Mouse (Mus musculus) forebrain, embryonic 13.5 days (tissue): ENCODE results near the gene Vash1. TPM values are rescaled to one million over a fixed set of nuclear protein-coding genes. Genes with fewer than 3 reads are reported as not detected.

ENCODE experiments used
- ATAC-seq: fragments of 200-750 bp; cut with Nextera tagmentation; 2 replicates; pipeline ENCODE4 v1.8.0; 2017
- H3K27ac ChIP-seq: fragments of 300-500 bp; sonication (generic); 2 replicates; pipeline ENCODE4 v1.5.1; 2015; ENCODE audit warnings: inconsistent platforms, mild to moderate bottlenecking, moderate library complexity
- H3K27me3 ChIP-seq: fragments of 300-500 bp; sonication (generic); 2 replicates; pipeline ENCODE4 v1.6.1; 2015; ENCODE audit warnings: mild to moderate bottlenecking, inconsistent platforms
- H3K36me3 ChIP-seq: fragments of 300-500 bp; sonication (generic); 2 replicates; pipeline ENCODE4 v1.6.1; 2015; ENCODE audit warnings: mild to moderate bottlenecking, inconsistent platforms; ENCODE audit not compliant: poor library complexity, severe bottlenecking
- H3K4me1 ChIP-seq: fragments of 300-500 bp; sonication (generic); 2 replicates; pipeline ENCODE4 v1.6.1; 2015; ENCODE audit warnings: inconsistent platforms
- H3K4me2 ChIP-seq: fragments of 300-500 bp; sonication (generic); 2 replicates; pipeline ENCODE4 v1.6.1; 2015; ENCODE audit warnings: inconsistent platforms, mild to moderate bottlenecking, moderate library complexity
- H3K4me3 ChIP-seq: fragments of 300-500 bp; sonication (generic); 2 replicates; pipeline ENCODE4 v1.5.1; 2015; ENCODE audit warnings: mild to moderate bottlenecking, inconsistent platforms
- H3K9ac ChIP-seq: fragments of 300-500 bp; sonication (generic); 2 replicates; pipeline ENCODE4 v1.6.1; 2015; ENCODE audit warnings: mild to moderate bottlenecking, inconsistent platforms
- H3K9me3 ChIP-seq: fragments of 300-500 bp; sonication (generic); replicated peaks from 2 replicates; pipeline ENCODE4 v1.6.1; 2016; ENCODE audit warnings: inconsistent platforms
- WGBS: fragments of 180-500 bp; shearing (Covaris S2); methylation state at CpG from one replicate; pipeline ENCODE4 v1.1.7; 2015; 5-methylcytosine and 5-hydroxymethylcytosine counted together
- polyA plus RNA-seq: library from polyadenylated mRNA; unstranded; fragments of >200 nt; fragmentation: Nextera tagmentation; extraction: Ambion mirVana; gene quantifications from 2 replicates; pipeline ENCODE4 v1.2.1, GENCODE M21; 2015

Vash1 gene
- polyA plus RNA-seq, 1 experiment from 2014 or later = 38.2 TPM

- Histone ChIP-seq H3K9ac (peak overlapping the region; percentile 14; the same call in 1 of the 2 replicates), H3K4me1 (peaks cover 30% of the 10 kb centered on the region), H3K4me2 (peak overlapping the region; percentile 20; the same call in 1 of the 2 replicates), H3K27ac (peak overlapping the region; percentile 88), H3K4me3 (no peak overlapping the region), H3K27me3 (no peaks in the 10 kb centered on the region), H3K36me3 (peaks cover 34% of the 10 kb centered on the region), H3K9me3 (peaks cover 7% of the 10 kb centered on the region; the same call in 1 of the 2 replicates)
- peak; percentile 80 for ATAC-seq
- 28% methylated on average over 19 of the region's 19 CpGs for WGBS
Measured at GRCm38 (mm10) chr12:86699965-86700926, 21.7 kb downstream of the Vash1 start.

- Histone ChIP-seq H3K27ac (peak overlapping the region; percentile 88), H3K9ac (no peak overlapping the region), H3K9me3 (peaks cover 7% of the 10 kb centered on the region; the same call in 1 of the 2 replicates), H3K4me3 (no peak overlapping the region), H3K36me3 (peaks cover 27% of the 10 kb centered on the region), H3K4me1 (peaks cover 30% of the 10 kb centered on the region), H3K27me3 (no peaks in the 10 kb centered on the region), H3K4me2 (no peak overlapping the region)
- WGBS = 59% methylated on average over 4 of the region's 4 CpGs
- no peak for ATAC-seq
Measured at GRCm38 (mm10) chr12:86700927-86701310, 22.4 kb downstream of the Vash1 start.

GRCm38 (mm10) chr12:86701491-86701890, 23.0 kb downstream of the Vash1 start:
- peaks cover 30% of the 10 kb centered on the region for H3K4me1 ChIP-seq
- no peak overlapping the region for H3K4me2 ChIP-seq
- H3K9me3 ChIP-seq = peaks cover 7% of the 10 kb centered on the region; the same call in 1 of the 2 replicates
- no peaks in the 10 kb centered on the region for H3K27me3 ChIP-seq
- ATAC-seq = no peak
- no peak overlapping the region for H3K9ac ChIP-seq
- peaks cover 21% of the 10 kb centered on the region for H3K36me3 ChIP-seq
- 86% methylated on average over 4 of the region's 4 CpGs for WGBS
- H3K27ac ChIP-seq = peak overlapping the region; percentile 88
- H3K4me3 ChIP-seq = no peak overlapping the region

DNA sequence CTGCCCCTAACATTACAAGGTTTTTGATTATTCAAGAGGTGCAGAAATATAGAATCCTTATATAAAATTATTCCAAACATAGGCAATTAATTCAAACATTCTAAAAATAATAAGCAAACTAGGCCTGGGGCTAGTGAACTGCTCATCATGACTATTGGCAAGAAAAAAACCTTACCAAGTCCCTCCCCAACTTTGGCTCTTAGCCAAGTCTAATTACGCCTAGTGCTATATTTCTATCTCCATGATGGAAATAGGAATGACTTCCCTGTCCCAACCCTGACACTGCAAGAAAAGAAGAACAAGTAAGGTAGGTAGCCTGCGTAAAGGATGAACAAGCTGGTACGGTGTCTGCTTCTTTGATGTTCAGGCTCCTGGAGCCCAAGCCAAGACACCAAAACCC, 24.2 kb downstream of the Vash1 start:
- no peaks in the 10 kb centered on the region for H3K27me3 ChIP-seq
- no peaks in the 10 kb centered on the region for H3K9me3 ChIP-seq
- H3K9ac ChIP-seq = no peak overlapping the region
- 78% methylated on average over 3 of the region's 3 CpGs for WGBS
- H3K36me3 ChIP-seq = peaks cover 12% of the 10 kb centered on the region
- peaks cover 30% of the 10 kb centered on the region for H3K4me1 ChIP-seq
- ATAC-seq = no peak
- H3K4me3 ChIP-seq = no peak overlapping the region
- no peak overlapping the region for H3K27ac ChIP-seq
- no peak overlapping the region for H3K4me2 ChIP-seq

DNA sequence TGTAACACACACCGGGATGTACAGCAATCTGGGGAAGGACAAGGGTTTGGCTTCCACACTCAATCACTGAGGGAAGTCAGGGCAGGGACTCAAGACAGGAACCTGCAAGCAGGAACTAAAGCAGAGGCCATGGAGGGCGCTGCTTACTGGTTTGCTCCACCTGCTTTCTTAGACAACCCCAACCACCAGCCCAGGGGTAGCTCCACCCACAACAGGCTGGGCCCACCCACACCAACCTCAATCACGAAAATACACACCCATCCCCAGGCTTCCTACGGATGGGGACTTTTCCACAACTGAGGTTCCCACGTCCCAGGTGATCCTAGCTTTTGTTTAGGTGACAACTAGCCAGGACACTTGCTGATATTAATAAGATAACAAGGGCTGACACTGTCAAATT, 27.3 kb downstream of the Vash1 start:
- Histone ChIP-seq H3K4me3 (no peak overlapping the region), H3K36me3 (peaks cover 12% of the 10 kb centered on the region), H3K9me3 (no peaks in the 10 kb centered on the region), H3K27me3 (no peaks in the 10 kb centered on the region), H3K27ac (no peak overlapping the region), H3K9ac (no peak overlapping the region), H3K4me1 (peaks cover 7% of the 10 kb centered on the region), H3K4me2 (no peak overlapping the region)
- WGBS = 80% methylated on average over 5 of the region's 5 CpGs
- ATAC-seq = no peak

DNA sequence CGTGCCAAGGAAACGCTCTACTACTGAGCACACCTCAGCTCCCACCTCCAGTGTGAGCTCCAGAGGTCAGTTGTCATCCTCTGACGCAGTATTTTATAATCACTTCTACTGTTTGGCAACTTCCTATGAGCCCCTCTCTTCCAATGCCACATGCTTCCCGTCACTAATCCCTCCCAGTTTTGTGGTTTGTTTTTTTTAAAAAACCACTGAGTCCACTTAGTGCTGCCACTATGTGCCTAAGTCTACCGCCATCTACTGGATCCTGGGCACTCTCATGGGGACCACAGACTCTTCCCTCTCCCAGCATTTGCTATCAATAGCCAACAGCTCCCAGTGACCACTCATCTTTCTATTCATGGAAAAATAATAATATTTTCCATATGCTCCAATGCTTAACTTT, 35.5 kb downstream of the Vash1 start:
- Histone ChIP-seq H3K4me2 (no peak overlapping the region), H3K27me3 (no peaks in the 10 kb centered on the region), H3K9me3 (no peaks in the 10 kb centered on the region), H3K4me1 (peaks cover 4% of the 10 kb centered on the region; the same call in 1 of the 2 replicates), H3K36me3 (peaks cover 7% of the 10 kb centered on the region), H3K4me3 (no peak overlapping the region), H3K27ac (no peak overlapping the region), H3K9ac (no peak overlapping the region)
- ATAC-seq = no peak
- 76% methylated on average over 5 of the region's 5 CpGs for WGBS

DNA sequence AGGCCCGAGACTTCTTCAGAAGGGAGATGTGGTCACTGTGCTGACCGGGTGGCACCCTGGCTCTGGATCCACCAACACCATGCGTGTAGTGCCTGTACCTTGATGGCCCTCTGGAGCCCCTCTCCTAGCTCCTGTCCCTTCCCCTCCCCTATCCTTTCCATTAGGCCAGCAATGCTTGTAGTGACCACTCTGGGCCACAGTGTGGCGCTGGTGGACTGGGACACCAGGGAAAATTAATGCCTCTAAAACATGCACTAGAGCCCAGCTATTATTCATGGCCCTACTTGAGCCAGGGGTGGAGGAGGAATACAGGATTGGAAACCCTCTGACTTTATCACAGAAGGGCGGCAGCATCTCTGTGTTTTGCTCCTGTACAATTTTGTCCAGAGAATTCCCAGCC, 36.9 kb downstream of the Vash1 start:
- Histone ChIP-seq H3K9me3 (no peaks in the 10 kb centered on the region), H3K36me3 (peaks cover 7% of the 10 kb centered on the region), H3K27ac (no peak overlapping the region), H3K4me1 (peaks cover 4% of the 10 kb centered on the region; the same call in 1 of the 2 replicates), H3K27me3 (no peaks in the 10 kb centered on the region), H3K9ac (no peak overlapping the region), H3K4me3 (no peak overlapping the region), H3K4me2 (no peak overlapping the region)
- ATAC-seq = no peak
- 50% methylated on average over 5 of the region's 5 CpGs for WGBS

- Histone ChIP-seq H3K4me1 (peaks cover 8% of the 10 kb centered on the region; the same call in 1 of the 2 replicates), H3K9me3 (no peaks in the 10 kb centered on the region), H3K27ac (no peak overlapping the region), H3K4me3 (no peak overlapping the region), H3K27me3 (no peaks in the 10 kb centered on the region), H3K9ac (no peak overlapping the region), H3K4me2 (no peak overlapping the region), H3K36me3 (peaks cover 7% of the 10 kb centered on the region; the same call in 1 of the 2 replicates)
- 94% methylated on average over 11 of the region's 11 CpGs for WGBS
- no peak for ATAC-seq
Measured at GRCm38 (mm10) chr12:86716962-86717361, 38.5 kb downstream of the Vash1 start.

DNA sequence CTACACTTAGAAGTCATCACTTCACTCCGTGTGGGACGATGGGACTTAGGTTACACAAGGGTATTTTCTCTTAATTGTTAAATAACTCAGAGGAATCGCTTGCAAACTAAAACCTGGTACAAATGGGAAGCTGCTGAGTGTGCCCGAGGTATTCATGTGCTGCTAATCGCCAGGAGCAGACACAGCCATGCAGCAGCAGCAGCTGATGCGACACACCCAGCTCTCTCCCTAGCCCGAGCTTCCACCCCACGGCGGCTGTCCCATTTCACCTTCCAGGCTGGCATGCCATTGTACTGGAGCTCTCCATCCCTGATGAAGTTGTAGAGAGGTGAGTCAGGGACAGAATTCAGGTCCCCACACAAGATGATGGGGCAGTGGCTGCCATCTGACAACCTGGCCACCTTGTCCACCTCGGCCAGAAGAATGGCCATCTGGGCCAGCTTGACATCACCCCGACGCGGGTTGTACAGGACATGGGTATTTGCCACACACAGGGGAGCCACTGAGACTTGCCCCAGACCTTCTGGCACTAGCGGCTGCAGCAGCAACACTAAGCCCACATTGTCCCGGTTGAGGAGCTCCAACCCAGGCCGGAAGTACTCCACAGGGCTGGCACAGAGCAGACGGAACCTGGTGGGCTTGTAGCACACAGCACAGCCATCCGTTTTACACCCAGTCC, 41.6 kb downstream of the Vash1 start:
- no peaks in the 10 kb centered on the region for H3K9me3 ChIP-seq
- no peaks in the 10 kb centered on the region for H3K27me3 ChIP-seq
- no peak overlapping the region for H3K4me3 ChIP-seq
- no peak overlapping the region for H3K27ac ChIP-seq
- H3K36me3 ChIP-seq = peaks cover 7% of the 10 kb centered on the region; the same call in 1 of the 2 replicates
- WGBS = 85% methylated on average over 18 of the region's 18 CpGs
- H3K9ac ChIP-seq = no peak overlapping the region
- no peak for ATAC-seq
- peaks cover 19% of the 10 kb centered on the region for H3K4me1 ChIP-seq
- H3K4me2 ChIP-seq = no peak overlapping the region

GRCm38 (mm10) chr12:86721453-86721852, 43.0 kb downstream of the Vash1 start:
- Histone ChIP-seq H3K4me3 (no peak overlapping the region), H3K27ac (no peak overlapping the region), H3K27me3 (no peaks in the 10 kb centered on the region), H3K4me2 (no peak overlapping the region), H3K36me3 (peaks cover 3% of the 10 kb centered on the region; the same call in 1 of the 2 replicates), H3K4me1 (peaks cover 22% of the 10 kb centered on the region), H3K9ac (no peak overlapping the region), H3K9me3 (no peaks in the 10 kb centered on the region)
- ATAC-seq = no peak
- WGBS = 82% methylated on average over 5 of the region's 5 CpGs

- no peak overlapping the region; the same call in 1 of the 2 replicates for H3K9ac ChIP-seq
- 0 out of 2 replicates have a peak overlapping the region, but pooled peaks have one; percentile 91 for H3K4me2 ChIP-seq
- 60% methylated on average over 2 of the region's 2 CpGs for WGBS
- H3K27me3 ChIP-seq = no peaks in the 10 kb centered on the region
- H3K27ac ChIP-seq = peak overlapping the region; percentile 25; the same call in 1 of the 2 replicates
- H3K9me3 ChIP-seq = no peaks in the 10 kb centered on the region
- H3K4me1 ChIP-seq = peaks cover 22% of the 10 kb centered on the region
- H3K4me3 ChIP-seq = no peak overlapping the region
- H3K36me3 ChIP-seq = no peaks in the 10 kb centered on the region
- no peak for ATAC-seq
Measured at GRCm38 (mm10) chr12:86724300-86724699, 45.8 kb downstream of the Vash1 start.

- H3K4me1 ChIP-seq = peaks cover 22% of the 10 kb centered on the region
Measured at GRCm38 (mm10) chr12:86725706-86726105, 47.2 kb downstream of the Vash1 start.

More at GRCm38 (mm10) chr12:86725706-86726105, 47.2 kb downstream of the Vash1 start:
- no peaks in the 10 kb centered on the region for H3K27me3 ChIP-seq
- no peaks in the 10 kb centered on the region for H3K36me3 ChIP-seq
- peak overlapping the region; percentile 82 for H3K9ac ChIP-seq
- peak overlapping the region; percentile 48 for H3K27ac ChIP-seq
- no peaks in the 10 kb centered on the region for H3K9me3 ChIP-seq
- peak; percentile 28; the same call in 1 of the 2 replicates for ATAC-seq
- peak overlapping the region; percentile 74 for H3K4me3 ChIP-seq
- WGBS = 0% methylated on average over 18 of the region's 19 CpGs
- H3K4me2 ChIP-seq = peak overlapping the region; percentile 91
